Mouse (Mus musculus) heart, adult 2 months (tissue): ENCODE data around the gene Rpia.

Experiments used
- CTCF ChIP-seq: fragments of 200-600 bp; IDR thresholded peaks from 2 replicates; pipeline ENCODE4 v1.8.1; 2022; ENCODE audit warnings: antibody characterized with exemption, mild to moderate bottlenecking, moderate library complexity
- POLR2A ChIP-seq: fragments of 200-500 bp; IDR thresholded peaks from 2 replicates; pipeline ENCODE4 v1.6.1; 2011; ENCODE audit warnings: mild to moderate bottlenecking, low read depth, low read length, control low read depth; ENCODE audit not compliant: insufficient read depth

- TF ChIP-seq POLR2A = no peak
- TF ChIP-seq CTCF = no peak; the same call in 1 of the 2 replicates
Observed at GRCm38 (mm10) chr6:70768769-70769168, 23.3 kb downstream of the Rpia start.
